Mouse (Mus musculus): ENCODE data around the gene Sun1. TPM values are rescaled to one million over a fixed set of nuclear protein-coding genes. Genes with fewer than 3 reads are reported as not detected.

The Sun1 gene
- polyA plus RNA-seq, 1 experiment from 2014 or later, result 54.3 TPM

DNA sequence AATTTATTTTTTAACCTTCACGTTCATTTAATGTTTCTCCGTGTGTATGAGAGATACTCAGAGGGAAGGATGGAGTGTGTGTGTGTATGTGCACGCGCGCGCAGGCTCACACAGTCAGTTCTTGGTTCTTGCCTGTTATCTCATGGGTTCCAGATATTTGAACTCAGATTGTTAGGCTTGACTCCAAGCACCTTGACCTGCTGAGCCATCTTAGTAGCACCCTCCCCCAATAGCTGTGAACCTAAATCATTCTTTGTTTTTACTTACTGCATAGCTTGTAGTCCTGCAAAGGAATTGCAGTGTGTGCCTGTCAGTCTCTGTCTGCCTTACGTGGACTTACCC lies 9.2 kb downstream of the Sun1 start:
- Histone ChIP-seq H3K4me3 (no peak overlapping the region), H3K27ac (replicated peaks) (no peak overlapping the region), H3K9ac (replicated peaks) (no peak overlapping the region), H3K36me3 (no peaks in the 10 kb centered on the region; the same call in 1 of the 2 replicates), H3K9me3 (no peaks in the 10 kb centered on the region), H3K27me3 (no peaks in the 10 kb centered on the region), H3K4me1 (no peaks in the 10 kb centered on the region), H3K4me2 (replicated peaks) (no peak overlapping the region)
- ATAC-seq (replicated peaks), result no peak
- whole genome bisulfite sequencing, result 96% methylated on average over 7 of the region's 7 CpGs

DNA sequence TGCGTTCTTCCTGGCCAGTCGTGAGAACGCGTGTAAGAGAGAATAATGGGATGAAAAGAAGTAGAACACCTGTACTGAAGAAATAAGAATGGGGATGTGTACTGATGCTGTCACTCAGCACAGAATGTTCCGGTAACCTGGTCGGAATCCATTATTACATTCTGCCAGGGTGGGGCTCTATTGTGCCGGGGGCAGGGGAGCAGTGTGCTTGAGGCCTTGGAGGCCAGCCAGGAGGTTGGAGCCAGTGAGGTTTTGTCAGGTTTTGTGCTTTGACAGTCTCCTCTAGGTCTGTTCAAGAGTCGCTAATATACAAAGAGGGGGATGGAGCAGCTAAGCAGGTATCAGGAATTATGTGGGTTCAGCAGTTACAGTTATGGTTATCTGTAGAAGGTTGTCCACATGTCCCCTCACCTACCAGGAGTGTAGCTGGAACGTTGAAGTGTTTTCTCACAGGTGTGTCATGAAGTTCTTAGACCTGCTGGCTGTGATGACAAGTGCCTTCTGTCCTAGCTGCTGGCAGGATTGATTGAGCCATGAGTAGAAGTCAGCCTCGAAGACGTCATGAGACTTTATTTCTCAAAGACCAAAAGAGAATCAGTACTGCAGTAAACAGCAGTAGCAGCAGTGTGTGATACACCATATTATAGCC lies 11.4 kb downstream of the Sun1 start:
- Histone ChIP-seq H3K27me3 (no peaks in the 10 kb centered on the region), H3K9ac (replicated peaks) (no peak overlapping the region), H3K36me3 (peaks cover 18% of the 10 kb centered on the region), H3K4me1 (no peaks in the 10 kb centered on the region), H3K27ac (replicated peaks) (no peak overlapping the region), H3K4me2 (replicated peaks) (no peak overlapping the region), H3K4me3 (no peak overlapping the region), H3K9me3 (no peaks in the 10 kb centered on the region)
- WGBS, result 78% methylated on average over 11 of the region's 11 CpGs
- ATAC-seq (replicated peaks), result no peak

DNA sequence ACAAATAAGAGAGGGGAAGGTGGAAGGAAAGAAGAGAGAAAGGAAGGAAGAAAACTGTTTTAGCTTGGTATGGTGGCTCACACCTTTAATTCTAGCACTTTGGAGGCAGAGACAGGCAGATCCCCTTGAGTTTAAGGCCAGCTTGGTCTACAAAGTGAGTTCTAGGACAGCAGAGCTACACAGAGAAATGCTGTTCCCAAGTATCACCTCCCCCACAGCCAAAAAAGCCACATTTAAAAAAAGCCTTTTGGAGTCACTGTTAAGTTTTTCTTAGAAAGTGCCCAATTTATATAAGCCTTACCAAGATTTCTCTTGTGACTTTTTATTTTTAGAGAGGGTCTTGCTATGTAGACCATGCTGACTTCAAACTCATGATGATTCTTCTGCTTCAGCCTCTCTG lies 13.9 kb downstream of the Sun1 start:
- Histone ChIP-seq H3K4me2 (replicated peaks) (no peak overlapping the region), H3K4me3 (no peak overlapping the region), H3K9me3 (no peaks in the 10 kb centered on the region), H3K4me1 (no peaks in the 10 kb centered on the region), H3K27me3 (no peaks in the 10 kb centered on the region), H3K9ac (replicated peaks) (no peak overlapping the region), H3K36me3 (peaks cover 22% of the 10 kb centered on the region), H3K27ac (replicated peaks) (no peak overlapping the region)
- ATAC-seq (replicated peaks), result no peak

DNA sequence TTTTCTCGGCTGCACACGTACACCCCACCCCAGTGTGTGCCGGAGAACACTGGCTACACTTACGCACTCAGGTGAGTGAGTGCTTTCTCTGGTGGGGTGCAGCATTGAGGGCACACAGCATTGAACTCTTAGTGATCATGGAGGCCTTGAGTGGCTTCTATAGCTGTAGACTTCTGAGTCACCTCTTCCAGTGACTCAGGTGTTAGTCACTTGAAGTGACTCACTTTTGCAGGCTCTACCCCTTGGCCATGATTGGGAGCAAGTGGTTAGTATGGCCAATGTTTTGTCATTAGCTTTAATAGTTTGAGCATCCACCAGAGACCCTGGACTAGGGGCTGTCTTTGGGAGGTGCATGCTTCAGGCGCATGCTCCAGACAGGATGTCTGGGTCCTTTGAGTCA lies 14.7 kb downstream of the Sun1 start:
- no peaks in the 10 kb centered on the region for H3K9me3 ChIP-seq
- no peaks in the 10 kb centered on the region for H3K27me3 ChIP-seq
- no peak overlapping the region for H3K4me3 ChIP-seq
- no peak overlapping the region for H3K9ac ChIP-seq (replicated peaks)
- H3K36me3 ChIP-seq, result peaks cover 22% of the 10 kb centered on the region
- WGBS, result 94% methylated on average over 5 of the region's 5 CpGs
- H3K4me2 ChIP-seq (replicated peaks), result no peak overlapping the region
- H3K4me1 ChIP-seq, result no peaks in the 10 kb centered on the region
- no peak overlapping the region for H3K27ac ChIP-seq (replicated peaks)
- ATAC-seq (replicated peaks), result no peak

GRCm38 (mm10) chr5:139216121-139216520 lies 15.7 kb downstream of the Sun1 start:
- Histone ChIP-seq H3K36me3 (peaks cover 23% of the 10 kb centered on the region), H3K27ac (replicated peaks) (no peak overlapping the region), H3K4me1 (no peaks in the 10 kb centered on the region), H3K9me3 (no peaks in the 10 kb centered on the region), H3K27me3 (no peaks in the 10 kb centered on the region), H3K4me2 (replicated peaks) (no peak overlapping the region), H3K9ac (replicated peaks) (no peak overlapping the region), H3K4me3 (no peak overlapping the region)
- 95% methylated on average over 2 of the region's 2 CpGs for WGBS
- ATAC-seq (replicated peaks), result no peak

- Histone ChIP-seq H3K9me3 (no peaks in the 10 kb centered on the region), H3K4me1 (no peaks in the 10 kb centered on the region), H3K27ac (replicated peaks) (no peak overlapping the region), H3K4me2 (replicated peaks) (no peak overlapping the region), H3K36me3 (peaks cover 29% of the 10 kb centered on the region), H3K9ac (replicated peaks) (no peak overlapping the region), H3K27me3 (no peaks in the 10 kb centered on the region), H3K4me3 (no peak overlapping the region)
- ATAC-seq (replicated peaks), result no peak
- WGBS, result 84% methylated on average over 3 of the region's 3 CpGs
Observed at GRCm38 (mm10) chr5:139216774-139217173, 16.3 kb downstream of the Sun1 start.

- H3K9me3 ChIP-seq, result no peaks in the 10 kb centered on the region
- ATAC-seq (replicated peaks), result no peak
- H3K4me1 ChIP-seq, result no peaks in the 10 kb centered on the region
- no peak overlapping the region for H3K27ac ChIP-seq (replicated peaks)
- 85% methylated on average over 4 of the region's 4 CpGs for WGBS
- no peak overlapping the region for H3K9ac ChIP-seq (replicated peaks)
- no peaks in the 10 kb centered on the region for H3K27me3 ChIP-seq
- H3K4me3 ChIP-seq, result no peak overlapping the region
- H3K36me3 ChIP-seq, result peaks cover 50% of the 10 kb centered on the region
- H3K4me2 ChIP-seq (replicated peaks), result no peak overlapping the region
Observed at GRCm38 (mm10) chr5:139220006-139220515, 19.6 kb downstream of the Sun1 start.

GRCm38 (mm10) chr5:139220610-139221009 lies 20.2 kb downstream of the Sun1 start:
- H3K4me1 ChIP-seq, result no peaks in the 10 kb centered on the region
- H3K9me3 ChIP-seq, result no peaks in the 10 kb centered on the region
- no peak overlapping the region for H3K27ac ChIP-seq (replicated peaks)
- H3K27me3 ChIP-seq, result no peaks in the 10 kb centered on the region
- WGBS, result 91% methylated on average over 4 of the region's 4 CpGs
- ATAC-seq (replicated peaks), result no peak
- no peak overlapping the region for H3K9ac ChIP-seq (replicated peaks)
- peaks cover 50% of the 10 kb centered on the region for H3K36me3 ChIP-seq
- no peak overlapping the region for H3K4me2 ChIP-seq (replicated peaks)
- no peak overlapping the region for H3K4me3 ChIP-seq

DNA sequence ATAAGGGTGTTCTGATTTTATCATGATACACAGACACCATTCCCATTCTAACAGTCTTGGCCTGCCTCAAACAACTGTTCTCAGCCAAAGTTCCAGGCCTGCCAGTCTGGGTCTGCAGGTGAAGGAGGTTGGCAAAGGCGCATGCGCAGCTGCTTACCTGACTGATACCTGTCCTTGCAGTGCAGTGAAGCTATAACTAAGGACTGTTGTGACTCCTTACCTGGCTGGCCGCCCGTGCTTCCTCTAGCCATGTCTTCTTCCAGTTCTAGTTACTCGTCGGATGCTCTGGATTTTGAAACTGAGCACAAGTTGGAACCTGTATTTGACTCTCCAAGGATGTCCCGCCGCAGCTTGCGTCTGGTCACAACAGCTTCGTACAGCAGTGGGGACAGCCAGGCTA lies 22.9 kb downstream of the Sun1 start:
- no peaks in the 10 kb centered on the region for H3K4me1 ChIP-seq
- H3K4me2 ChIP-seq (replicated peaks), result no peak overlapping the region
- H3K27me3 ChIP-seq, result no peaks in the 10 kb centered on the region
- H3K36me3 ChIP-seq, result peaks cover 61% of the 10 kb centered on the region
- no peak overlapping the region for H3K27ac ChIP-seq (replicated peaks)
- no peak for ATAC-seq (replicated peaks)
- WGBS, result 93% methylated on average over 10 of the region's 10 CpGs
- H3K9me3 ChIP-seq, result no peaks in the 10 kb centered on the region
- no peak overlapping the region for H3K9ac ChIP-seq (replicated peaks)
- H3K4me3 ChIP-seq, result no peak overlapping the region

GRCm38 (mm10) chr5:139227236-139227635 lies 26.8 kb downstream of the Sun1 start:
- H3K9ac ChIP-seq (replicated peaks), result no peak overlapping the region
- H3K4me3 ChIP-seq, result no peak overlapping the region
- WGBS, result 94% methylated on average over 4 of the region's 4 CpGs
- no peak overlapping the region for H3K4me2 ChIP-seq (replicated peaks)
- no peak for ATAC-seq (replicated peaks)
- no peak overlapping the region for H3K27ac ChIP-seq (replicated peaks)
- H3K36me3 ChIP-seq, result peaks cover 84% of the 10 kb centered on the region
- no peaks in the 10 kb centered on the region for H3K9me3 ChIP-seq
- H3K27me3 ChIP-seq, result no peaks in the 10 kb centered on the region
- H3K4me1 ChIP-seq, result no peaks in the 10 kb centered on the region

DNA sequence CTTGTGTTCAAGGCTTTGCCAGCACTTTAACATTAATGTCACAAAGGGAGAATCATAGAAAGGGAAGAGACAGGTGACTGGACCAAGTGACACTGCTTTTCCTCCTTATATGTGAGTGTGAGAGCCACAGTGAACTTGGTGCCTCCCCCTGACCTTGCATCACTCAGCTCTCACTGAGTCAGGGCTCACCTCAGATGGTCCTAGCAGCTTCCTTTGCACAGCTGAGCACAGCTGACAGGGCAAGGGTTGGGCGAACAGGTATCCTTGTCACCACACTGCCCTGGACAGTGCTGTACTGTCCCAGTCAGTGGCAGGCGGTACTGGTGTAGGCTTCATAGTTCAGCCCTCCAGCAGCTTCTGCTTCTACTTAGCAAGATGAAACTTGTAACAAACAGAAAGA lies 27.2 kb downstream of the Sun1 start:
- Histone ChIP-seq H3K9ac (replicated peaks) (no peak overlapping the region), H3K9me3 (no peaks in the 10 kb centered on the region), H3K27ac (replicated peaks) (no peak overlapping the region), H3K4me3 (no peak overlapping the region), H3K4me1 (no peaks in the 10 kb centered on the region), H3K36me3 (peaks cover 82% of the 10 kb centered on the region), H3K27me3 (no peaks in the 10 kb centered on the region), H3K4me2 (replicated peaks) (no peak overlapping the region)
- no peak for ATAC-seq (replicated peaks)
- WGBS, result 94% methylated on average over 2 of the region's 2 CpGs

DNA sequence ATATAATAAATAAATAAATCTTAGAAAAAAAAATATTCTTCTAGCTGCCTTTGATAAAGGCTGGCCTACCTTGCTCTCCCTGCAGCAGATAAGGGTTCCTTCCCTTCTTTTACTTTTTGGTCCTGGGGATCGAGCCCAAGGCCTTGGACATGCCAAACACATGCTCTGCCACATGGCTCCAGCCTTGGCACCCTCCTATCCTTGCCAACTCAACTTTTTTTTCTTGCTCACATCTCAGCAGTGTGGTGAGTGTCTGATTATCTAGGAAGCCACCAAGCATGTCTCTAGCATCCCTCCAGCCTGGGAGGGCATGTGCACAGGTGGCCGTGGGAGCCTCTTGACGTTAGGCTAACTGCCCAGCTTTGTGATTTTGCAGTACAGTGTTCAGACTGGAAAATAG lies 27.9 kb downstream of the Sun1 start:
- H3K27ac ChIP-seq (replicated peaks), result no peak overlapping the region
- H3K36me3 ChIP-seq, result peaks cover 87% of the 10 kb centered on the region
- no peaks in the 10 kb centered on the region for H3K4me1 ChIP-seq
- 91% methylated on average over 3 of the region's 3 CpGs for WGBS
- no peak for ATAC-seq (replicated peaks)
- no peak overlapping the region for H3K4me3 ChIP-seq
- no peaks in the 10 kb centered on the region for H3K9me3 ChIP-seq
- H3K9ac ChIP-seq (replicated peaks), result no peak overlapping the region
- H3K27me3 ChIP-seq, result no peaks in the 10 kb centered on the region
- H3K4me2 ChIP-seq (replicated peaks), result no peak overlapping the region

- no peak for ATAC-seq (replicated peaks)
- H3K9ac ChIP-seq (replicated peaks), result no peak overlapping the region
- H3K27ac ChIP-seq (replicated peaks), result no peak overlapping the region
- H3K9me3 ChIP-seq, result no peaks in the 10 kb centered on the region
- no peaks in the 10 kb centered on the region for H3K27me3 ChIP-seq
- peaks cover 87% of the 10 kb centered on the region for H3K36me3 ChIP-seq
- WGBS, result 97% methylated on average over 3 of the region's 3 CpGs
- H3K4me1 ChIP-seq, result no peaks in the 10 kb centered on the region
- H3K4me2 ChIP-seq (replicated peaks), result no peak overlapping the region
- no peak overlapping the region for H3K4me3 ChIP-seq
Observed at GRCm38 (mm10) chr5:139229716-139230115, 29.3 kb downstream of the Sun1 start.
